In the genomic region with DNA sequence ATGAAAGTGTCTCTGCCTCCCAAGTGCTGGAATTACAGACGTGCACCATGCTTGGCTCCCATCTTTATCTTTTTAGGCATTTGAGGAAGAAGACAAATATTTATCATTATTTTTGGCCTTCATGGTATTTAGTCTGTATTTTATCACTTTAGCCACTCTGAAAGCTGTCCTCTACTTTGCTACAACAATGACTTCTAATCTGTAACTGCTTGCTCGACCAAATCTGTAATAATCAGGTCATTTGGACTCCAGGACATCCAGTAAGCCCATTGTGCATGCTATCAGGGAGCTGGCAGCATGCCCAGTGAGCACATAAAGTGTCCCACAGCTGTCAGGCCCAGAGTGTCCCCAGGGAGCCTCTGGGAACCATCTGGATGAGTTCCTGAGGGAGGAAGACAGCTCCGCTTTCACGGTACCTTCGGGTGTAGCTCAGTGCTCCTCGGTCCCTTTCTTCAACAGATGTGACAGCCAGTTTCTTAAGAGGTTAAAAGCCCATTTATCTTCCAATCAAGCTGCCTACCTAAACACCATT, we compare ENCODE assay signal across 9 mouse cellular contexts.
DNase-seq lines count a peak whose midpoint lies in the region; ATAC-seq and TF ChIP-seq lines count a peak whose summit lies in the region.
"Had no signal": no experiment of that assay in that cellular context is flagged by ENCODE, and none has a peak within 500 bp of the region (broad histone marks: within the 10 kb centered on the region; RNA-seq: fewer than 3 reads in every experiment).

No protein-coding gene starts in this region.

- DNase-seq in liver, adult 2 months (ENCODE audit: extremely low read depth, low read depth, low spot score) = peak; percentile 18
- no peak for DNase-seq in liver, embryonic 11.5 days (ENCODE audit: low spot score)
- peak; percentile 62 for DNase-seq in cerebellum, adult 11-12 months
- peak; percentile 81 for DNase-seq in heart, embryonic 10.5 days (ENCODE audit: low spot score)
- DNase-seq in ovary, postnatal 36 days (ENCODE audit: low spot score) = peak; percentile 30
- DNase-seq in spleen, adult 12 weeks (ENCODE audit: low spot score) = no peak

- H3K79me2 ChIP-seq in liver, adult 2 months (ENCODE audit: control insufficient read depth, insufficient read depth, low read length) = no peaks in the 10 kb centered on the region

- H3K36me3 ChIP-seq in liver, adult 2 months (ENCODE audit: control insufficient read depth, insufficient read depth, low read length) = no peaks in the 10 kb centered on the region; the same call in 1 of the 2 replicates
- no peaks in the 10 kb centered on the region for H3K36me3 ChIP-seq in liver, embryonic 11.5 days (ENCODE audit: control insufficient read depth, insufficient read depth, low read length)
- H3K36me3 ChIP-seq in heart, embryonic 10.5 days = 0 out of 2 replicates have a peak, but pooled peaks cover 2% of the 10 kb centered on the region
- no peaks in the 10 kb centered on the region for H3K36me3 ChIP-seq in kidney, embryonic 15.5 days

- no peaks in the 10 kb centered on the region for H3K9me3 ChIP-seq in liver, embryonic 11.5 days (ENCODE audit: control insufficient read depth, low read length)
- no peaks in the 10 kb centered on the region for H3K9me3 ChIP-seq in heart, embryonic 10.5 days
- H3K9me3 ChIP-seq in kidney, embryonic 15.5 days (replicated peaks) = no peaks in the 10 kb centered on the region

- no peak for TF ChIP-seq POLR2A in liver, adult 2 months (IDR thresholded peaks at IDR 0.05; ENCODE audit: extremely low read depth, insufficient read depth, low read length)

- H3K9ac ChIP-seq in liver, adult 2 months (ENCODE audit: low read depth, low read length) = no peak overlapping the region
- no peak overlapping the region for H3K9ac ChIP-seq in liver, embryonic 11.5 days (ENCODE audit: low read depth, low read length)
- no peak overlapping the region for H3K9ac ChIP-seq in kidney, embryonic 15.5 days

- H3K27me3 ChIP-seq in liver, adult 2 months (ENCODE audit: control insufficient read depth, insufficient read depth, low read length) = no peaks in the 10 kb centered on the region
- H3K27me3 ChIP-seq in liver, embryonic 11.5 days (replicated peaks; ENCODE audit: control insufficient read depth, insufficient read depth, low read length) = no peaks in the 10 kb centered on the region
- no peaks in the 10 kb centered on the region for H3K27me3 ChIP-seq in heart, embryonic 10.5 days (ENCODE audit: insufficient read depth, poor library complexity, severe bottlenecking)
- no peaks in the 10 kb centered on the region for H3K27me3 ChIP-seq in kidney, embryonic 15.5 days

- no peak overlapping the region for H3K27ac ChIP-seq in liver, adult 2 months (replicated peaks; ENCODE audit: insufficient read depth, low read depth, low read length)
- no peak overlapping the region for H3K27ac ChIP-seq in liver, embryonic 11.5 days (ENCODE audit: low read depth, low read length)
- no peak overlapping the region for H3K27ac ChIP-seq in heart, embryonic 10.5 days
- H3K27ac ChIP-seq in kidney, embryonic 15.5 days = no peak overlapping the region
- H3K27ac ChIP-seq: macrophage had no signal

- no peak overlapping the region for H3K4me2 ChIP-seq in liver, embryonic 11.5 days
- H3K4me2 ChIP-seq in kidney, embryonic 15.5 days = no peak overlapping the region

- TF ChIP-seq CTCF in liver, adult 2 months (IDR thresholded peaks at IDR 0.05; ENCODE audit: low read depth, low read length) = no peak

- WGBS in liver, adult 2 months = 54% methylated on average over 6 of the region's 6 CpGs
- WGBS in liver, embryonic 11.5 days = 70% methylated on average over 6 of the region's 6 CpGs
- 49% methylated on average over 6 of the region's 6 CpGs for WGBS in heart, embryonic 10.5 days
- 28% methylated on average over 6 of the region's 6 CpGs for WGBS in kidney, embryonic 15.5 days

- no peak for ATAC-seq in liver, embryonic 11.5 days (replicated peaks; ENCODE audit: low FRiP score)
- ATAC-seq in kidney, embryonic 15.5 days (replicated peaks; ENCODE audit: low FRiP score) = peak; percentile 74
- no peak for ATAC-seq in megakaryocyte, adult 5-6 weeks (ENCODE audit: poor library complexity, severe bottlenecking)

- H3K4me3 ChIP-seq in liver, adult 2 months (ENCODE audit: insufficient read depth, low read depth, low read length) = no peak overlapping the region
- no peak overlapping the region for H3K4me3 ChIP-seq in liver, embryonic 11.5 days (ENCODE audit: low read depth, low read length)
- no peak overlapping the region for H3K4me3 ChIP-seq in heart, embryonic 10.5 days
- H3K4me3 ChIP-seq in kidney, embryonic 15.5 days (replicated peaks) = no peak overlapping the region

- peaks cover 3% of the 10 kb centered on the region; the same call in 1 of the 2 replicates for H3K4me1 ChIP-seq in liver, adult 2 months (ENCODE audit: control insufficient read depth, insufficient read depth, low read length)
- H3K4me1 ChIP-seq in liver, embryonic 11.5 days (replicated peaks; ENCODE audit: control insufficient read depth, insufficient read depth, low read length) = peaks cover 13% of the 10 kb centered on the region
- peaks cover 8% of the 10 kb centered on the region; the same call in 1 of the 2 replicates for H3K4me1 ChIP-seq in heart, embryonic 10.5 days
- H3K4me1 ChIP-seq in kidney, embryonic 15.5 days = peaks cover 5% of the 10 kb centered on the region

Comparison
In these comparisons a context has a peak if more than half of its experiments do, and no peak if none do; other contexts are left out.
1. DNase-seq: peak in liver, adult 2 months (single experiment), cerebellum, adult 11-12 months (single experiment), heart, embryonic 10.5 days (single experiment) and ovary, postnatal 36 days (single experiment); none in liver, embryonic 11.5 days (single experiment) and spleen, adult 12 weeks (single experiment).